Mouse (Mus musculus): ENCODE measurements at regions not wholly inside any gene's neighbourhood (a gene's known extent, or its start where the extent isn't known, plus 50 kb on each side); places are given as distances from the start of the nearest gene placed in this dataset.

DNA sequence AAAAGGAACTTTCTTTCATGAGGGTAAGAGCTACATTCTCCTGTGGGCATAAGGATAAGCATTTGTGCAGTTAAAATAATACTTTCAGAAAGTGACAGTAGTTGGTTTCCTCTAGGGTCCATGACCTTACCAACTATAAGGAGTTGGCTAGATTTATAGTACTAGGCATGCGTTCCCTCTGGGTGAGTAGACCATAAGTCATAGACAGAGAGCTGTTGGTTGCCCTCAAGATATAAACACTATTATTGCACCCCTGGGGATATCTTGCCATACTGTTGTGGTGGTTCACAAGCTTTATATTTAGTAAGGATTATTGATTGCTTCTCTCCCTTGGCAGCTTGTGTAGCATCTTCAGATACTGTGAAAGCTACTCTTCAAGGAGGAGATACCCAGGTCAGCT lies 223.6 kb downstream of the Cd47 start:
- TF ChIP-seq CTCF (IDR thresholded peaks at IDR 0.05; ENCODE audit: low read depth) (no peak), EP300 (IDR thresholded peaks at IDR 0.05; ENCODE audit: low read depth) (no peak)
